Mouse (Mus musculus): ENCODE results near the gene Slc25a26.
A peak's percentile ranks its signal among the peaks of the same experiment; 100 is the strongest.

GRCm38 (mm10) chr6:94637024-94637434 lies 136.9 kb downstream of the Slc25a26 start:
- TF ChIP-seq EP300 (IDR thresholded peaks at IDR 0.05) (peak; percentile 45), CTCF (IDR thresholded peaks at IDR 0.05) (no peak)
